Mouse (Mus musculus) kidney, adult 2 months (tissue): ENCODE measurements around the gene Tekt3.

Experiments used
- CTCF ChIP-seq: fragments of 200-500 bp; conservative IDR thresholded peaks from 2 replicates; pipeline ENCODE4 v1.5.1; 2011; ENCODE audit warnings: low read depth, mild to moderate bottlenecking, control low read depth, low read length, moderate library complexity, mixed read lengths; ENCODE audit not compliant: insufficient read depth, insufficient read length
- POLR2A ChIP-seq: fragments of 200-500 bp; IDR thresholded peaks from one replicate; pipeline ENCODE4 v1.6.1; 2011; ENCODE audit warnings: low read depth, low read length, control low read depth

GRCm38 (mm10) chr11:63119791-63120190 is 58.3 kb downstream of the Tekt3 start:
- TF ChIP-seq CTCF (no peak), POLR2A (no peak)
